8 mouse cellular contexts compared by ENCODE assay signal in genomic region chr17:67006740-67007385, GRCm38 (mm10).
A peak's percentile ranks its signal among the peaks of the same experiment; 100 is the strongest.
DNase-seq lines count a peak whose midpoint lies in the region; ATAC-seq and TF ChIP-seq lines count a peak whose summit lies in the region.

No protein-coding gene starts in this region.

- peak; percentile 10 to 24 for DNase-seq in spleen, postnatal 36 days (ENCODE audit: low spot score in 2 of 2)
- DNase-seq in spleen, adult 12 weeks (ENCODE audit: low spot score): no peak
- peak; percentile 95 for DNase-seq in heart, postnatal 10 days
- peak; percentile 80 to 93 for DNase-seq in layer of hippocampus, adult 2 months (ENCODE audit: low spot score in 2 of 2)
- peak; percentile 80 for DNase-seq in lung, postnatal 25 days (ENCODE audit: low spot score)
- DNase-seq in right cerebral cortex, postnatal 4 days: peak; percentile 67
- no peak for DNase-seq in T-cell, adult 2 months (ENCODE audit: low spot score)

- no peaks in the 10 kb centered on the region for H3K27me3 ChIP-seq in forebrain, embryonic 16.5 days (replicated peaks; ENCODE audit: control insufficient read depth, insufficient read depth, low read length)

- H3K4me2 ChIP-seq in forebrain, embryonic 16.5 days (ENCODE audit: low read length): no peak overlapping the region

- intact Hi-C loops in heart, postnatal 10 days (cut with DNase I): no loop called here

- no peak overlapping the region for H3K4me3 ChIP-seq in forebrain, embryonic 16.5 days (replicated peaks; ENCODE audit: low read length)
- H3K4me3 ChIP-seq in layer of hippocampus, adult 2 months: 0 out of 2 replicates have a peak overlapping the region, but pooled peaks have one; percentile 26

- TF ChIP-seq CTCF in layer of hippocampus, adult 2 months (conservative IDR thresholded peaks at IDR 0.05): no peak

- no peaks in the 10 kb centered on the region for H3K36me3 ChIP-seq in forebrain, embryonic 16.5 days (ENCODE audit: control insufficient read depth, insufficient read depth)

- no peak overlapping the region for H3K9ac ChIP-seq in forebrain, embryonic 16.5 days (replicated peaks; ENCODE audit: low read depth, low read length)

- 22% methylated on average over 14 of the region's 14 CpGs for WGBS in forebrain, embryonic 16.5 days

- H3K9me3 ChIP-seq in forebrain, embryonic 16.5 days (ENCODE audit: control insufficient read depth, low read length): no peaks in the 10 kb centered on the region

- peaks cover 11% of the 10 kb centered on the region for H3K4me1 ChIP-seq in forebrain, embryonic 16.5 days (replicated peaks; ENCODE audit: control insufficient read depth, insufficient read depth, low read length)

- H3K27ac ChIP-seq in forebrain, embryonic 16.5 days (ENCODE audit: low read length): peak overlapping the region; percentile 41; the same call in 1 of the 2 replicates
- peak overlapping the region; percentile 81 for H3K27ac ChIP-seq in layer of hippocampus, adult 2 months

- peak; percentile 85 for ATAC-seq in forebrain, embryonic 16.5 days

Comparison
In these comparisons a context has a peak if more than half of its experiments do, and no peak if none do; other contexts are left out.
1. DNase-seq: peak in spleen, postnatal 36 days (2 of 2), heart, postnatal 10 days (2 of 2), layer of hippocampus, adult 2 months (2 of 2), lung, postnatal 25 days (single experiment) and right cerebral cortex, postnatal 4 days (single experiment); none in spleen, adult 12 weeks (single experiment) and T-cell, adult 2 months (single experiment).